Mouse (Mus musculus) megakaryocyte-erythroid progenitor cell, adult 5-6 weeks (primary cell): Measurements from ENCODE around the gene Dtx3. TPM values are rescaled to one million over a fixed set of nuclear protein-coding genes. Genes with fewer than 3 reads are reported as not detected.

Experiments
- ATAC-seq: replicated peaks from 2 replicates; pipeline ENCODE4 v1.8.0; 2016; ENCODE audit warnings: mild to moderate bottlenecking, inconsistent platforms; ENCODE audit not compliant: severe bottlenecking, poor library complexity, low FRiP score, low TSS enrichment
- total RNA-seq, 2 experiments: library from RNA; stranded (forward) in 1 of 2; stranded (reverse) in 1 of 2; fragments of 200-1000, 215-1000 nt in 1 of 2; fragments of >200 nt in 1 of 2; fragmentation: Nextera tagmentation in 1 of 2; gene quantifications; 2 replicates each; pipeline ENCODE4 v1.2.3; 2014 to 2017

Dtx3 gene
- total RNA-seq (2014; fragmentation: Nextera tagmentation) (97.0 and 160 TPM in 2 replicates), total RNA-seq (2017) (28.5 and 29.5 TPM in 2 replicates)

GRCm38 (mm10) chr10:127195328-127196129 is at the start of gene Dtx3:
TSS of gene Dtx3 (minus strand) at chr10:127195728.
- no peak for ATAC-seq

- ATAC-seq: no peak
These were observed 42.8 kb upstream of the Dtx3 start for GRCm38 (mm10) chr10:127238241-127238824.

GRCm38 (mm10) chr10:127236541-127236940 is 41.0 kb upstream of the Dtx3 start:
- ATAC-seq: no peak

- ATAC-seq: no peak
These were observed 37.6 kb upstream of the Dtx3 start for GRCm38 (mm10) chr10:127233141-127233540.

- no peak for ATAC-seq
These were observed 36.2 kb upstream of the Dtx3 start for GRCm38 (mm10) chr10:127231741-127232140.

- peak; percentile 62 for ATAC-seq
These were observed 35.2 kb upstream of the Dtx3 start for GRCm38 (mm10) chr10:127230693-127231092.

- 0 out of 2 replicates have a peak, but pooled peaks have one; percentile 57 for ATAC-seq
These were observed 33.4 kb upstream of the Dtx3 start for GRCm38 (mm10) chr10:127228897-127229296.

GRCm38 (mm10) chr10:127227163-127227562 is 31.6 kb upstream of the Dtx3 start:
- ATAC-seq: no peak

GRCm38 (mm10) chr10:127226318-127226895 is 30.9 kb upstream of the Dtx3 start:
- ATAC-seq: no peak

- no peak for ATAC-seq
These were observed 30.2 kb upstream of the Dtx3 start for GRCm38 (mm10) chr10:127225732-127226131.

- no peak for ATAC-seq
These were observed 29.7 kb upstream of the Dtx3 start for GRCm38 (mm10) chr10:127225213-127225612.

GRCm38 (mm10) chr10:127218339-127218738 is 22.8 kb upstream of the Dtx3 start:
- ATAC-seq: no peak

- no peak for ATAC-seq
These were observed 21.6 kb upstream of the Dtx3 start for GRCm38 (mm10) chr10:127217177-127217576.

- no peak for ATAC-seq
These were observed 20.9 kb upstream of the Dtx3 start for GRCm38 (mm10) chr10:127216456-127216855.

GRCm38 (mm10) chr10:127214422-127214803 is 18.9 kb upstream of the Dtx3 start:
- no peak for ATAC-seq

GRCm38 (mm10) chr10:127213704-127214421 is 18.3 kb upstream of the Dtx3 start:
- ATAC-seq: no peak

GRCm38 (mm10) chr10:127213272-127213671 is 17.7 kb upstream of the Dtx3 start:
- no peak for ATAC-seq

- ATAC-seq: peak; percentile 88
These were observed 15.9 kb upstream of the Dtx3 start, which contains the start of gene Pip4k2c for GRCm38 (mm10) chr10:127211414-127211854. TSS of gene Pip4k2c (minus strand) at chr10:127211585.

- peak; percentile 56 for ATAC-seq
These were observed 15.5 kb upstream of the Dtx3 start for GRCm38 (mm10) chr10:127210961-127211405.
